Mouse (Mus musculus): ENCODE results near the gene Mcoln1. TPM values are rescaled to one million over a fixed set of nuclear protein-coding genes. Genes with fewer than 3 reads are reported as not detected.

The Mcoln1 gene
- polyA plus RNA-seq, 1 experiment, result 154 TPM

- TF ChIP-seq CTCF (IDR thresholded peaks at IDR 0.05; ENCODE audit: control insufficient read depth, insufficient read depth, low read length) (no peak), POLR2A (IDR thresholded peaks at IDR 0.05; ENCODE audit: borderline replicate concordance, control insufficient read depth, low read depth, low read length) (peak; percentile 20; the same call in 1 of the 2 replicates)
- Histone ChIP-seq H3K4me1 (ENCODE audit: control insufficient read depth, insufficient read depth, low read length) (no peaks in the 10 kb centered on the region; the same call in 1 of the 2 replicates), H3K4me3 (replicated peaks; ENCODE audit: control insufficient read depth, low read depth, low read length) (peak within 1 kb of the TSS; percentile 91), H3K27ac (ENCODE audit: control insufficient read depth, insufficient read depth, low read depth, low read length, poor library complexity) (no peak within 1 kb of the TSS; the same call in 1 of the 2 replicates)
- 1% methylated on average over 64 of the region's 64 CpGs for WGBS
These were observed 7.1 kb upstream of the Mcoln1 start, which contains the start of gene Zfp358 for GRCm38 (mm10) chr8:3492901-3493844. Zfp358 (plus strand) TSS chr8:3493138.

DNA sequence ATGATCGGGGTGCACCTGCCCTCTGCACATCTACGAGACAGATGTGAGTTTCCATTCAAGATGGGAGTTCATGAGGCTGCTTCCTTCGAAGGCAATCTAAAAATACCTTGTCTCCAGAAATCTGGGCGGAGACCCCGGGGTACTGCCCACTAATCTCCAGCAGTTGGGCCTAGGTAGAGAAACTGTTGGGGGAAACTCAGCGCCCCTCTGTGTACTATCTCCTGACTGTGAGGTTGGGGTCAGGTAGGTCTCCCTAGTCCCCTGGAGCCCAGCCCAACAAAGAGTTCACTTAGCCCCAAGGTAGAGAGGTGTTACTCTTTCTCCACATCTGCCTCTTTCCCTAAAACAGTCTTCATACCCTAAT, 6.4 kb upstream of the Mcoln1 start:
- WGBS, result 23% methylated on average over 6 of the region's 6 CpGs
- no peak overlapping the region for H3K27ac ChIP-seq (ENCODE audit: control insufficient read depth, insufficient read depth, low read depth, low read length, poor library complexity)
- TF ChIP-seq CTCF (IDR thresholded peaks at IDR 0.05; ENCODE audit: control insufficient read depth, insufficient read depth, low read length) (no peak), POLR2A (IDR thresholded peaks at IDR 0.05; ENCODE audit: borderline replicate concordance, control insufficient read depth, low read depth, low read length) (no peak)
- H3K4me3 ChIP-seq (replicated peaks; ENCODE audit: control insufficient read depth, low read depth, low read length), result no peak overlapping the region
- peaks cover 1% of the 10 kb centered on the region; the same call in 1 of the 2 replicates for H3K4me1 ChIP-seq (ENCODE audit: control insufficient read depth, insufficient read depth, low read length)

GRCm38 (mm10) chr8:3495578-3496427, 4.5 kb upstream of the Mcoln1 start:
- WGBS, result 94% methylated on average over 44 of the region's 44 CpGs
- Histone ChIP-seq H3K4me3 (replicated peaks; ENCODE audit: control insufficient read depth, low read depth, low read length) (no peak overlapping the region), H3K27ac (ENCODE audit: control insufficient read depth, insufficient read depth, low read depth, low read length, poor library complexity) (no peak overlapping the region), H3K4me1 (ENCODE audit: control insufficient read depth, insufficient read depth, low read length) (peaks cover 1% of the 10 kb centered on the region; the same call in 1 of the 2 replicates)
- peak; percentile 26; the same call in 1 of the 2 replicates for TF ChIP-seq POLR2A (IDR thresholded peaks at IDR 0.05; ENCODE audit: borderline replicate concordance, control insufficient read depth, low read depth, low read length)
- no peak for TF ChIP-seq CTCF (IDR thresholded peaks at IDR 0.05; ENCODE audit: control insufficient read depth, insufficient read depth, low read length)

DNA sequence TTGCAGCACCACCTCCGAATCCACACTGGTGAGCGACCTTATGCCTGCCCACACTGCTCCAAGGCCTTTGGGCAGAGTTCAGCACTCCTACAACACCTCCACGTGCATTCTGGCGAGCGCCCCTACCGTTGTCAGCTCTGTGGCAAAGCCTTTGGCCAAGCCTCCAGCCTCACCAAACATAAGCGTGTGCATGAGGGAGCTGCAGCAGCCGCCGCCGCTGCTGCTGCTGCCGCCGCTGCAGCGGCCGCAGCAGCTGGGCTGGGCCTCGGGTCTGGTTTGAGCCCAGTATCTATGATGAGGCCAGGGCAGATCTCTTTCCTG, 3.9 kb upstream of the Mcoln1 start:
- TF ChIP-seq POLR2A (IDR thresholded peaks at IDR 0.05; ENCODE audit: borderline replicate concordance, control insufficient read depth, low read depth, low read length), result no peak
- TF ChIP-seq CTCF (IDR thresholded peaks at IDR 0.05; ENCODE audit: control insufficient read depth, insufficient read depth, low read length), result no peak
- H3K27ac ChIP-seq (ENCODE audit: control insufficient read depth, insufficient read depth, low read depth, low read length, poor library complexity), result no peak overlapping the region
- H3K4me3 ChIP-seq (replicated peaks; ENCODE audit: control insufficient read depth, low read depth, low read length), result no peak overlapping the region
- 89% methylated on average over 15 of the region's 15 CpGs for WGBS
- H3K4me1 ChIP-seq (ENCODE audit: control insufficient read depth, insufficient read depth, low read length), result peaks cover 3% of the 10 kb centered on the region; the same call in 1 of the 2 replicates

GRCm38 (mm10) chr8:3498583-3498982, 1.7 kb upstream of the Mcoln1 start:
- no peak for TF ChIP-seq CTCF (IDR thresholded peaks at IDR 0.05; ENCODE audit: control insufficient read depth, insufficient read depth, low read length)
- TF ChIP-seq POLR2A (IDR thresholded peaks at IDR 0.05; ENCODE audit: borderline replicate concordance, control insufficient read depth, low read depth, low read length), result no peak
- H3K27ac ChIP-seq (ENCODE audit: control insufficient read depth, insufficient read depth, low read depth, low read length, poor library complexity), result no peak overlapping the region
- WGBS, result 77% methylated on average over 3 of the region's 3 CpGs
- H3K4me3 ChIP-seq (replicated peaks; ENCODE audit: control insufficient read depth, low read depth, low read length), result no peak overlapping the region
- peaks cover 3% of the 10 kb centered on the region; the same call in 1 of the 2 replicates for H3K4me1 ChIP-seq (ENCODE audit: control insufficient read depth, insufficient read depth, low read length)

DNA sequence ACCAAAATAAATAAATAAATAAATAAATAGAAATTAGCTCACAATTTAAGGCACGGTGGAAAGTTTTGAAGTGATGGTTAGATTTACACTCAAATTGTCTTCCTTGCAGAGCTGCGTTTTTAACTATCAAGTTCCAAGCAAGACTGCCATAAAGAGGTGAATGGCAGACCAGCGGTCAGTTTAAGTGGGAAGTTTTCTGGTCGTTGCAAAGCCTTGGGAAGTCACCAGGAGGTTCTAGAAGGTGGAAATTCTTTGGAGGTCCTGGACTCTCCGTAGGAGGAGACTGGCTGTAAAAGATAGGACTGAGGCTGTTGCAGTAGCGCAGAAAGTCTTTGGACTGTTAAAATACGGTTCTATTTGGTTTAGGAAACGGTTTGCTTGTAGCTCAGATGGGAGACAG, 506 bp upstream of the Mcoln1 start:
- H3K27ac ChIP-seq (ENCODE audit: control insufficient read depth, insufficient read depth, low read depth, low read length, poor library complexity), result peak overlapping the region; percentile 44
- WGBS, result 3% methylated on average over 8 of the region's 8 CpGs
- no peak for TF ChIP-seq CTCF (IDR thresholded peaks at IDR 0.05; ENCODE audit: control insufficient read depth, insufficient read depth, low read length)
- TF ChIP-seq POLR2A (IDR thresholded peaks at IDR 0.05; ENCODE audit: borderline replicate concordance, control insufficient read depth, low read depth, low read length), result no peak
- peak overlapping the region; percentile 70 for H3K4me3 ChIP-seq (replicated peaks; ENCODE audit: control insufficient read depth, low read depth, low read length)
- H3K4me1 ChIP-seq (ENCODE audit: control insufficient read depth, insufficient read depth, low read length), result peaks cover 3% of the 10 kb centered on the region; the same call in 1 of the 2 replicates

DNA sequence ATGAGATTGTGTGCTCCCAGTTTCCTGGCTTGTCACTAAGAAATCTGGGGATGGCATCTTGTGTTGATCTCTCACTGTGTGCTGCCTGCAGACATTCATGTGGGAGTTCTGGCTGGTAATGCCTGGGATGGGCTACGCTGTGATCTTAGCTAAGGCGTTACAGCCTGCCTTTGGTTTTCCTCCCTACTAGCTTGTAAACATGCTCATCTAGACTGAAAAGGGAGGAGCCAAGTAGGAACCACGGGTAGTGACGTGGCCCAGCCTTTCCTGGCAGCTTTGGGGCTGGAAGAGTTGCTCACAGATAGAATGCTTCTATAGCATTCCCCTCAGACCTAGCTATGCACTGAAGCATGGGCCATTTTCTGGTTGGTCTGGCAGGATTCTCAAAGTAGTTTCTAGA, 2.0 kb downstream of the Mcoln1 start:
- 48% methylated on average over 4 of the region's 4 CpGs for WGBS
- TF ChIP-seq CTCF (IDR thresholded peaks at IDR 0.05; ENCODE audit: control insufficient read depth, insufficient read depth, low read length) (no peak), POLR2A (IDR thresholded peaks at IDR 0.05; ENCODE audit: borderline replicate concordance, control insufficient read depth, low read depth, low read length) (no peak)
- no peak overlapping the region for H3K27ac ChIP-seq (ENCODE audit: control insufficient read depth, insufficient read depth, low read depth, low read length, poor library complexity)
- no peak overlapping the region for H3K4me3 ChIP-seq (replicated peaks; ENCODE audit: control insufficient read depth, low read depth, low read length)
- peaks cover 3% of the 10 kb centered on the region; the same call in 1 of the 2 replicates for H3K4me1 ChIP-seq (ENCODE audit: control insufficient read depth, insufficient read depth, low read length)
